Mouse (Mus musculus) megakaryocyte, embryonic 14.5 days (primary cell): ENCODE data around the gene Gm5244.

ENCODE experiments used
- FLI1 ChIP-seq: IDR thresholded peaks from 2 replicates; pipeline ENCODE4 v1.6.1; 2012; ENCODE audit warnings: low read length, inconsistent platforms, mixed read lengths
- GATA1 ChIP-seq: IDR thresholded peaks from 3 replicates; pipeline ENCODE4 v1.6.1; 2012; ENCODE audit warnings: mixed read lengths, low read length, inconsistent platforms, borderline replicate concordance

GRCm38 (mm10) chr19:12801046-12801445, 45.4 kb upstream of the Gm5244 start:
- TF ChIP-seq GATA1, result no peak
- no peak for TF ChIP-seq FLI1
